Mouse (Mus musculus) layer of hippocampus, adult 6 months (tissue): ENCODE data around the gene Tbx18. TPM values are rescaled to one million over a fixed set of nuclear protein-coding genes. Genes with fewer than 3 reads are reported as not detected.

Source experiments
- long read RNA-seq, 2 experiments: library from polyadenylated mRNA; unstranded; transcript quantifications; one replicate each; pipeline ENCODE4 v2.0.0; 2019 to 2020
- polyA plus RNA-seq: library from polyadenylated mRNA; unstranded; fragments of <200 nt; fragmentation: Nextera tagmentation; gene quantifications from 2 replicates; pipeline ENCODE4 v1.2.3, GENCODE M21; 2021

The Tbx18 gene
- polyA plus RNA-seq, result 0.09 and 0.23 TPM in 2 replicates
- long read RNA-seq, experiment 1, partial matches to known transcripts, result 0 of 1 reads
- long read RNA-seq, experiment 1, other reads (novel, unspliced or antisense), result 1 of 1 reads
- long read RNA-seq, experiment 2, full-length matches to known transcripts, result 1 of 2 reads
- long read RNA-seq, experiment 2, partial matches to known transcripts, result 0 of 2 reads
- long read RNA-seq, experiment 2, other reads (novel, unspliced or antisense), result 1 of 2 reads

GRCm38 (mm10) chr9:87730961-87731535, at the start of gene Tbx18:
Gene Tbx18, minus strand, starts transcription at chr9:87731260.

